Mouse (Mus musculus): ENCODE measurements around the gene Eif4e2. TPM values are rescaled to one million over a fixed set of nuclear protein-coding genes. Genes with fewer than 3 reads are reported as not detected.

Gene Eif4e2
- polyA plus RNA-seq, 1 experiment: 56.2 TPM

DNA sequence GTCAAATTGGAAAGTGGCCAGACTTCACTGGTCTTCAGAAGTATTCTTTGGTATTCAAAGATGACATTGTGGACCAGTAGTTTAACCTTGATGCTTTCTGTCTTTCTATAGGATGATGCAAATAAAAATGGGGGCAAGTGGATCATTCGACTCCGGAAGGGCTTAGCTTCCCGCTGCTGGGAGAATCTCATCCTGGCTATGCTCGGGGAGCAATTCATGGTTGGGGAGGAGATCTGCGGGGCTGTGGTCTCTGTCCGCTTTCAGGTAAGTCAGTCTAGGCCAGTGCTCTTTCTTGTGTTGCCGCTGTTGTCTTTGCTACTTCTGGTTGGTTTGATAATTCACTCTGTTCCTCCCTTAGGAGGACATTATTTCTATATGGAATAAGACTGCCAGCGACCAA is 12.0 kb downstream of the Eif4e2 start:
- no peak for DNase-seq
- no peak for TF ChIP-seq POLR2A (IDR thresholded peaks at IDR 0.05; ENCODE audit: borderline replicate concordance, insufficient read depth, low read length)
- no peak for TF ChIP-seq CTCF (IDR thresholded peaks at IDR 0.05; ENCODE audit: borderline replicate concordance, insufficient read depth, low read depth, low read length)
- Histone ChIP-seq H3K4me3 (replicated peaks; ENCODE audit: insufficient read depth, low read depth, low read length) (no peak overlapping the region), H3K27ac (ENCODE audit: insufficient read depth, low read length) (no peak overlapping the region), H3K27me3 (ENCODE audit: control insufficient read depth, insufficient read depth, low read length) (no peaks in the 10 kb centered on the region), H3K4me1 (ENCODE audit: control insufficient read depth, insufficient read depth, low read length) (peaks cover 20% of the 10 kb centered on the region)
- 94% methylated on average over 8 of the region's 8 CpGs for WGBS

DNA sequence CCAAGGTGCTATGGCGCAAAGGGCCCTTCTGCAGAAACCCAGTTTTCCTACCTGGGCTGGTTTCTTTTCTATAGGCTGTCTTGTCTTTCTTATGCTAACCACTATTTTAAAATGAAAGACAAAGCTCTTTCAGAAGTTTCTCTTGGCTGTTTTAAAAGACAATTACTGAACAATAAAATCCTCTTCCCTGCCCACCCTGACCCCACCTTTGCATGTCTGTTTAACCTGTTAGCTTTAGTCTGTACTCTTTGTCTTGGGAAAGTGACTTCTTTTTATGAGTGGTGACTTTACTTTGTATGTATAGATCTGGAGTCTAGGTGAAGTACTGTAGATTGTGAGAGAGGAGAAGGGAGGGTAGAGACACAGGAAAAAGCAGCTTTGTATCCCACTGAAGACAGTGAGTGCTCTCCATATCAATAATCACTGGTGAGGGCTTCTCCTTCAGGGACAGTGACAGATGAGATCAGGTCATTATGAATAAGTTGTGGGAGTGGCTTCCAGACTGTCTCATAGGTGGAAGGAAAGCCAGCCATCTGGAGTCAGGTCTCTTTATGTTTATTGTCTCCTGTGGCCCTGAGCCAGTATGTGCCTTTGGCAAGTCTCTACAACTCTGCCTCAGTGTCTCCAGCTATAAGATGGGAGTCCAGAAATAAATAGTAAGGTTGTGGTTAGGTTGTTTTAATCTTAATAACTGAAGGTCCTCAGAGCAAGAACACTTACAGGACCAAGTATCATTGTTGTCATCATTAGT is 12.9 kb downstream of the Eif4e2 start:
- Histone ChIP-seq H3K4me1 (ENCODE audit: control insufficient read depth, insufficient read depth, low read length) (peaks cover 20% of the 10 kb centered on the region), H3K27ac (ENCODE audit: insufficient read depth, low read length) (no peak overlapping the region), H3K4me3 (replicated peaks; ENCODE audit: insufficient read depth, low read depth, low read length) (no peak overlapping the region), H3K27me3 (ENCODE audit: control insufficient read depth, insufficient read depth, low read length) (no peaks in the 10 kb centered on the region)
- TF ChIP-seq POLR2A (IDR thresholded peaks at IDR 0.05; ENCODE audit: borderline replicate concordance, insufficient read depth, low read length): no peak
- no peak for TF ChIP-seq CTCF (IDR thresholded peaks at IDR 0.05; ENCODE audit: borderline replicate concordance, insufficient read depth, low read depth, low read length)
- WGBS: 100% methylated on average over 1 of the region's 1 CpGs
- DNase-seq: peak; percentile 34 to 45

DNA sequence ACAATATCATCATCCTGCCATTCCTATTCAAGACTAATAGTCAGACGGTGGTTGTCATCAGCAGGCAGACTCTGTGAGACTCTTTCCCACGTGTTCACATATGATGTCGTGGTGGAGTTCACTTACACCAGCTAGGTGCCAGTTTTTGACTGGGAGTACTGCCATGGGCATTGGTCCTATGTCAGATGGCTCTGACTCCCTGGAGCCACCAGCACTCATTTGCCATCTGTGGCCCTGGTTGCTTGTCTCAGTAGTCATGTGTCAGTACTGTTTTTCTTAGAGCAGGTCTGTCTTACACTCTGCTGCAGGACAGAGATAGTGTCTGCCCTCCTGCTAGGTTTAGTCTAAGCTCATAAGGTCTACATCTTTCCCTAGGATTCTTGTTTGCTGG is 13.4 kb downstream of the Eif4e2 start:
- TF ChIP-seq POLR2A (IDR thresholded peaks at IDR 0.05; ENCODE audit: borderline replicate concordance, insufficient read depth, low read length) (no peak), CTCF (IDR thresholded peaks at IDR 0.05; ENCODE audit: borderline replicate concordance, insufficient read depth, low read depth, low read length) (no peak)
- H3K27me3 ChIP-seq (ENCODE audit: control insufficient read depth, insufficient read depth, low read length): no peaks in the 10 kb centered on the region
- DNase-seq: peak; percentile 88 to 95
- 15% methylated on average over 3 of the region's 3 CpGs for WGBS
- no peak overlapping the region for H3K4me3 ChIP-seq (replicated peaks; ENCODE audit: insufficient read depth, low read depth, low read length)
- peak overlapping the region; percentile 44; the same call in 1 of the 2 replicates for H3K27ac ChIP-seq (ENCODE audit: insufficient read depth, low read length)
- peaks cover 20% of the 10 kb centered on the region for H3K4me1 ChIP-seq (ENCODE audit: control insufficient read depth, insufficient read depth, low read length)

DNA sequence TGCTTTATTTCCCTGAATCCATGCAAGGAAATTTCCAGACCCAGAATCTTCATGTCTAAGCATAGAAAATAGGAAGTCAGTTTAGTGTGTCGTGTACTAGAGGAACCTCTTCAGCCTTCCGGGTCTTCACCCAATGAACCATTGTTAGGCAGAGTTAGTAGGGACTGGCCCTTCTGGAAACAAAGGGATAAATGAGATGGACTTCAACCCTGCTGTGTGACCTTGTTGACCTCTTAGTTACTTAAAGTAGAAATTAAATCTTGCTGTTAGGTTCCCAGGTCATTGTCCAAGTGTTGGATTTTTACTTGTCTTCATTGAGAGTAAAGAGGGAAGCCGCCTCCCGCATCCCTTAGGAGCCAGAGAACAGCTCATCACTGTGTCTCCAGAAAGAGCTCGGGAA is 16.9 kb downstream of the Eif4e2 start:
- Histone ChIP-seq H3K4me1 (ENCODE audit: control insufficient read depth, insufficient read depth, low read length) (peaks cover 20% of the 10 kb centered on the region), H3K27ac (ENCODE audit: insufficient read depth, low read length) (no peak overlapping the region), H3K27me3 (ENCODE audit: control insufficient read depth, insufficient read depth, low read length) (no peaks in the 10 kb centered on the region), H3K4me3 (replicated peaks; ENCODE audit: insufficient read depth, low read depth, low read length) (no peak overlapping the region)
- TF ChIP-seq POLR2A (IDR thresholded peaks at IDR 0.05; ENCODE audit: borderline replicate concordance, insufficient read depth, low read length) (no peak), CTCF (IDR thresholded peaks at IDR 0.05; ENCODE audit: borderline replicate concordance, insufficient read depth, low read depth, low read length) (no peak)
- DNase-seq: no peak
- 83% methylated on average over 5 of the region's 5 CpGs for WGBS

DNA sequence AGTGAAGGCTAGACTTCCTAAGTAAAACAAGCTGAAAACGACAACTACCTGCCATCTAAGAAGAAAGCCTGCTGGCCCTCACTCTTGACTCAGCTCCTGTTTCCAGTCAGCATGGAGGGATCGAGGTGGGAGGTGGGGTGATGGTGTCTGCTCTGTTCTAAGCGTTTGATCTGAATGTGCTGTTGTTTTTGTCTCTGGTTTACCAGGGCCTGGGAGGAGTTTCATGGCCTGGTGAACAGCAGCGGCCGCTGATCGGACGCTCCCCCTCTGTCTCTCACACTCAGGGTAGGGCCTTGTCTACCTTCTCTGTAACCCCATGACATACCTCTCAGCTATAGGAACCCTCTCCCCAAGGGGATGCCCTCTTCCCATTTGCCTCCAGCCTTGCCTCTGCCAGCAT is 18.5 kb downstream of the Eif4e2 start:
- no peak overlapping the region for H3K4me3 ChIP-seq (replicated peaks; ENCODE audit: insufficient read depth, low read depth, low read length)
- TF ChIP-seq CTCF (IDR thresholded peaks at IDR 0.05; ENCODE audit: borderline replicate concordance, insufficient read depth, low read depth, low read length): no peak
- no peak for TF ChIP-seq POLR2A (IDR thresholded peaks at IDR 0.05; ENCODE audit: borderline replicate concordance, insufficient read depth, low read length)

DNA sequence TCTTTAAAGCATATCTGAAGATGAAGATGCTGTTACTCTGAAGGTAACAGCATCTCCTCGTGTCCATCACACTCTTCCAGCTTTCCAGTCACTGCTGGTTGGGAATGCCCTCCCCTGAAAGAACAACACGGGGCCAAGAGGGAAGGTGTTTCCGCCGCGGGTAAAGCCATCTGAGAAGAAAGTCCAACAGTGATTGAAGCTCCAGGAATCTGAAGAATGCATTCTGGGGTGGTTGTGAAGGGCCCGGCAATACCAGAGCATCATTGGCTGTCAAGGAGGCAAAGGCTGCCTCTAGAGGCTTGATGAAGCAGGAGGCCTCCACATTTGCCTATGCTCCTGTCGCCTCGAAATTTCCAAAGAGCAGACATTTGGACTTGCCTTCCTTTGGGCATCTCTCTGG is 25.3 kb downstream of the Eif4e2 start:
- no peaks in the 10 kb centered on the region for H3K27me3 ChIP-seq (ENCODE audit: control insufficient read depth, insufficient read depth, low read length)
- 83% methylated on average over 8 of the region's 8 CpGs for WGBS
- TF ChIP-seq CTCF (IDR thresholded peaks at IDR 0.05; ENCODE audit: borderline replicate concordance, insufficient read depth, low read depth, low read length) (no peak), POLR2A (IDR thresholded peaks at IDR 0.05; ENCODE audit: borderline replicate concordance, insufficient read depth, low read length) (no peak)

More for the DNA sequence above, 18.5 kb downstream of the Eif4e2 start:
- WGBS: 55% methylated on average over 7 of the region's 7 CpGs
- H3K4me1 ChIP-seq (ENCODE audit: control insufficient read depth, insufficient read depth, low read length): peaks cover 15% of the 10 kb centered on the region
- no peak overlapping the region for H3K27ac ChIP-seq (ENCODE audit: insufficient read depth, low read length)
- DNase-seq: no peak
- no peaks in the 10 kb centered on the region for H3K27me3 ChIP-seq (ENCODE audit: control insufficient read depth, insufficient read depth, low read length)

DNA sequence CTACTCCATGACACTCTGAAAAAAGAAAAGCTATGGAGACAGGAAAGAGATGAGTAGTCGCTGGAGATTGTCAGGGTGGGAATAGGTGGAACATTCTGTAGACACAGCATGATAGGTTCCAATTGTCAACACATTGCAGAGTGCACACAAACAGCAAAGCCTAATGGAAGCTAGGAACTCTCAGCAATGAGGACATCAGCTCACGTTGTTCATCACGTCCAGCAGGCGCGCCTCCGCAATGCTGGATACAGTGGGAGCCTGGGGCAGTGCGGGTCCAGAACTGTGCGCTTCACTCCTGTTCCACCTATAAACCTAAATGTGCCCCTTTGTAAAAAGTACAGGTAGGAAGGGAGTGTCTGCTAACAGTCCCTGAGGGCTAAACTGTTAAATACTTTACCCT is 29.3 kb downstream of the Eif4e2 start:
- TF ChIP-seq CTCF (IDR thresholded peaks at IDR 0.05; ENCODE audit: borderline replicate concordance, insufficient read depth, low read depth, low read length) (no peak), POLR2A (IDR thresholded peaks at IDR 0.05; ENCODE audit: borderline replicate concordance, insufficient read depth, low read length) (no peak)
- WGBS: 92% methylated on average over 8 of the region's 8 CpGs
- no peak for DNase-seq
- no peak overlapping the region for H3K4me3 ChIP-seq (replicated peaks; ENCODE audit: insufficient read depth, low read depth, low read length)
- H3K27me3 ChIP-seq (ENCODE audit: control insufficient read depth, insufficient read depth, low read length): no peaks in the 10 kb centered on the region
- no peak overlapping the region for H3K27ac ChIP-seq (ENCODE audit: insufficient read depth, low read length)
- H3K4me1 ChIP-seq (ENCODE audit: control insufficient read depth, insufficient read depth, low read length): no peaks in the 10 kb centered on the region

More for the DNA sequence above, 25.3 kb downstream of the Eif4e2 start:
- H3K27ac ChIP-seq (ENCODE audit: insufficient read depth, low read length): no peak overlapping the region
- no peak overlapping the region for H3K4me3 ChIP-seq (replicated peaks; ENCODE audit: insufficient read depth, low read depth, low read length)
- H3K4me1 ChIP-seq (ENCODE audit: control insufficient read depth, insufficient read depth, low read length): no peaks in the 10 kb centered on the region
- DNase-seq: no peak

DNA sequence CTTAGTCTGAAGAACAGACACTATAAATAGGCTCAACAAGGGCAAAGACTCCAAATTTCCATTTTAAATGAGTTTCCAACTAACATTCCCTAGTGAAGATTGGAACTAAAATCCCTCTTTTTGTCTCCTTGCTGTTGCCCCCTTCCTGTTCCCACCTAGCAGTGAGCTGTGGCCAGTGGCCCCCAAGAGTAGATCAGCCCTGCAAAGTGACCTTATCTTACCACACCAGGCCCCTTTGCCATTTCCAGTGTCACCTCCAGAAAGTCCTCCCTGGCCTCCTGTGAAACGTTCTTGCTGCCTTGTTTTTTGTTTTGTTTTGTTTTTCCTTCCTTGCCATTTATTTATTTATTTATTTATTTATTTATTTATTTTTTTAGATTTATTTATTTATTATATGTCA is 31.7 kb downstream of the Eif4e2 start:
- no peaks in the 10 kb centered on the region; the same call in 1 of the 2 replicates for H3K4me1 ChIP-seq (ENCODE audit: control insufficient read depth, insufficient read depth, low read length)
- H3K27me3 ChIP-seq (ENCODE audit: control insufficient read depth, insufficient read depth, low read length): no peaks in the 10 kb centered on the region
- no peak overlapping the region for H3K4me3 ChIP-seq (replicated peaks; ENCODE audit: insufficient read depth, low read depth, low read length)
- H3K27ac ChIP-seq (ENCODE audit: insufficient read depth, low read length): no peak overlapping the region
- whole genome bisulfite sequencing: 46% methylated on average over 1 of the region's 1 CpGs
- no peak for TF ChIP-seq CTCF (IDR thresholded peaks at IDR 0.05; ENCODE audit: borderline replicate concordance, insufficient read depth, low read depth, low read length)
- no peak for DNase-seq
